Mouse (Mus musculus) liver, embryonic 15.5 days (tissue): ENCODE measurements around the gene Gsg1. TPM values are rescaled to one million over a fixed set of nuclear protein-coding genes. Genes with fewer than 3 reads are reported as not detected.

Experiments
- ATAC-seq: fragments of 200-750 bp; cut with Nextera tagmentation; 2 replicates; pipeline ENCODE4 v1.8.0; 2017; ENCODE audit warnings: moderate number of reproducible peaks, mild to moderate bottlenecking, moderate library complexity; ENCODE audit not compliant: insufficient read depth
- H3K27ac ChIP-seq: fragments of 300-500 bp; sonication (generic); replicated peaks from 2 replicates; pipeline ENCODE4 v1.5.1; 2015; ENCODE audit warnings: mild to moderate bottlenecking, inconsistent platforms
- H3K27me3 ChIP-seq: fragments of 300-500 bp; sonication (generic); 2 replicates; pipeline ENCODE4 v1.6.1; 2015; ENCODE audit warnings: mild to moderate bottlenecking, inconsistent platforms
- H3K36me3 ChIP-seq: fragments of 300-500 bp; sonication (generic); replicated peaks from 2 replicates; pipeline ENCODE4 v1.6.1; 2015; ENCODE audit warnings: moderate library complexity, mild to moderate bottlenecking, inconsistent platforms
- H3K4me1 ChIP-seq: fragments of 300-500 bp; sonication (generic); replicated peaks from 2 replicates; pipeline ENCODE4 v1.6.1; 2015; ENCODE audit warnings: inconsistent platforms
- H3K4me2 ChIP-seq: fragments of 300-500 bp; sonication (generic); 2 replicates; pipeline ENCODE4 v1.6.1; 2015; ENCODE audit warnings: moderate library complexity, mild to moderate bottlenecking, inconsistent platforms
- H3K4me3 ChIP-seq: fragments of 300-500 bp; sonication (generic); replicated peaks from 2 replicates; pipeline ENCODE4 v1.5.1; 2015; ENCODE audit warnings: mild to moderate bottlenecking, inconsistent platforms
- H3K9ac ChIP-seq: fragments of 300-500 bp; sonication (generic); 2 replicates; pipeline ENCODE4 v1.6.1; 2015; ENCODE audit warnings: moderate library complexity, mild to moderate bottlenecking, inconsistent platforms
- H3K9me3 ChIP-seq: fragments of 300-500 bp; sonication (generic); replicated peaks from 2 replicates; pipeline ENCODE4 v1.6.1; 2016; ENCODE audit warnings: inconsistent platforms
- WGBS: fragments of 180-500 bp; shearing (Covaris S2); methylation state at CpG from one replicate; pipeline ENCODE4 v1.1.7; 2015; ENCODE audit warnings: mixed read lengths; ENCODE audit not compliant: insufficient replicate concordance; 5-methylcytosine and 5-hydroxymethylcytosine counted together
- polyA plus RNA-seq: library from polyadenylated mRNA; unstranded; fragments of >200 nt; fragmentation: Nextera tagmentation; extraction: Ambion mirVana; gene quantifications from 2 replicates; pipeline ENCODE4 v1.2.1, GENCODE M21; 2015

Gsg1 gene
- polyA plus RNA-seq, 1 experiment from 2014 or later, result 0.16 TPM

DNA sequence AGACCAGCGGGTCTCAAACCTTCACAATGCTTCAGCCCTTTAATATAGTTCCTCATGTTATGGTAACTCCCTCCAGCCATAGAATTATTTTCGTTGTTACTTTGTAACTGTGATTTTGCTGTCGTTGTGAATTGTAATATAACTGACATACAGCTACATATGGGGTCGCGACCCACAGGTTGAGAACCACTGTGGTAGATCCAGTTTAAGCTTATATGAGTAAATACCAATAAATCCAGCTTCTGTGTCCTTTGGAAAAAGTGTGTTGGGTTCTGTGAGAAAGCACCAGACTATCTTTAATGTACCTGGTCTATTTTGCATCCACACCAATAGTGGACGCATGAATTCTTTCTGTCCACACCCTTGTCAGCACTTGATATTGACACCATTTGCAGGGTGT, 24.2 kb upstream of the Gsg1 start:
- no peak for ATAC-seq
- Histone ChIP-seq H3K9ac (no peak overlapping the region), H3K4me2 (no peak overlapping the region), H3K4me1 (no peaks in the 10 kb centered on the region), H3K27me3 (no peaks in the 10 kb centered on the region), H3K36me3 (no peaks in the 10 kb centered on the region), H3K27ac (no peak overlapping the region), H3K4me3 (no peak overlapping the region), H3K9me3 (no peaks in the 10 kb centered on the region)
- WGBS, result 58% methylated on average over 6 of the region's 6 CpGs

DNA sequence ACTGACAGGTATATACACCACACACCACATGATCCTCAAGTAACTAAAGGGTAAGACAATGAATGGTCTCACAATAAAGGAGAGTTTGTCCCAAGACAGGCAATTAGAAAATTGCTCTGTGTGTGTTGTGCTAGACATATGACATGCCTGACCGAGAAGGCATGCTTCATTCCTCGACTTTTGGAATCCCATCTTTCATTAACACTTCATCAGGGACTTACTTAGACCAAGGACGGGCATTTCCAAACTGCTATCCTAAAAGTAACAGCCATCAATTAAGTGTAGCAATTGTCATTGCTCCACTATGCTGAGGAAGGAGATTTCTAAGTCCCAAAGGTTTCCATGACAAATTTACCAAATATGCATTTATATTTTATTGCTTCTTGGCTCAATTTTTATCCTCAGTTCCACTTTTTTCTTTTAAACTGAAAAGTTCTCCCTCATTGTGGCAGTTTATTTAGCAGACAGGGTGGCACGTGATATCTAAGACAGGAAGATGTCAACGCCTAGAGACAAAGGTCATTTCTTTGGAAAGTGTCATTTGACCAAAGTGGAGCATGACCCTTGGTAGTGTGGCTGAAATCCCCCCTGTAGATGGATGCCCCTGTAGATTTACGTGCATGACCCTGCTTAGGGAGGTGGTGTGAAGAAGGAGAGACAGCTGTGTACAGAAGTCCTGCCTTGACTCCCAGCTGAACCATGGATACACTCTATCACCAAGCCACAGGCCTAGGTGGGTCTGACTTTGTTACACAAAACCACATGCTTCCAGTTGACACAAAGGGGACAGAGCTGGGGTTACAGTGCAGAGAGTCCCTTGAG, 22.5 kb upstream of the Gsg1 start:
- no peak overlapping the region for H3K27ac ChIP-seq
- H3K9me3 ChIP-seq, result no peaks in the 10 kb centered on the region
- no peaks in the 10 kb centered on the region for H3K4me1 ChIP-seq
- H3K9ac ChIP-seq, result no peak overlapping the region
- no peak for ATAC-seq
- H3K36me3 ChIP-seq, result no peaks in the 10 kb centered on the region
- H3K4me2 ChIP-seq, result no peak overlapping the region
- WGBS, result 48% methylated on average over 6 of the region's 6 CpGs
- H3K4me3 ChIP-seq, result no peak overlapping the region
- H3K27me3 ChIP-seq, result no peaks in the 10 kb centered on the region

DNA sequence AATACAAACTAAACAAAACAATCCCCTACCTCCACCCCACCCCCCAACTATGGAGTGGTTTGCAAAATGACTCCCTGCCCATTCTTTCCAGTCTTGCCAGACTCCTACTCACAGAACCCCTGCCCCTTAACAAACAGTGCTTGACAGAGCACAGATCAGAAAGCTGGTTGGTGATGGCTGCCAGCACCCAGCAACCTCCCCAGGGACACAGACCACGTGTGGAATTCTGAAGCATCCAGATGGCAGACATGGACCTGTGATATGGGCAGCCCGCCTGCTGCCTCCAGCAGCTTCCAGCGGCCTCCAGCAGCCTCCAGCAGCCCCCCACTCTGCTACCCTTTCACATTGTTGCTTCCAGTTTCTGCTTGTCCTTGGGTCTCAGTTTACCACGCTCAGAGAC, 21.1 kb upstream of the Gsg1 start:
- Histone ChIP-seq H3K27me3 (no peaks in the 10 kb centered on the region; the same call in 1 of the 2 replicates), H3K36me3 (no peaks in the 10 kb centered on the region), H3K4me3 (no peak overlapping the region), H3K9me3 (no peaks in the 10 kb centered on the region), H3K9ac (no peak overlapping the region), H3K4me2 (no peak overlapping the region), H3K27ac (no peak overlapping the region), H3K4me1 (no peaks in the 10 kb centered on the region)
- WGBS, result 59% methylated on average over 4 of the region's 4 CpGs
- no peak for ATAC-seq

DNA sequence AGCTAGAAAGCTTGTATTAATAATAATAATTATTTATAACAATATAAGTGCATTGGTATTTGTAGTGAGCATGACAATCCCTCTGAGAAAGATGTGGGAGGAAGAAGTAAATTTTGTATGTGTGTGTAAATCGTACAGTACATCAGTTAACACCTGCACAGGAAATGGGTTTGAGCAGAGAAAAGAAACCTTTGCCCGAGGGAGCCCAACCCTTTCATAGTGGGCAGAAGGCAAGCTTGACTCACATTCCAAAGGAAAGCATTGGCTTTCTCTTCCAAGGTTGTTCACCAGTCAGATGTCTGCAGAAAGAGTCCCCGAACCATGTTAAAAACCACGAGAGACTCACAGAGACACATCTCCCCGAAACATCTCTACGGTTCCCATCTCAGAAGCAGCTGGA, 18.9 kb upstream of the Gsg1 start:
- no peak for ATAC-seq
- Histone ChIP-seq H3K27me3 (no peaks in the 10 kb centered on the region; the same call in 1 of the 2 replicates), H3K27ac (no peak overlapping the region), H3K4me1 (no peaks in the 10 kb centered on the region), H3K9me3 (no peaks in the 10 kb centered on the region), H3K36me3 (no peaks in the 10 kb centered on the region), H3K4me2 (no peak overlapping the region), H3K9ac (no peak overlapping the region), H3K4me3 (no peak overlapping the region)
- WGBS, result 50% methylated on average over 6 of the region's 6 CpGs

DNA sequence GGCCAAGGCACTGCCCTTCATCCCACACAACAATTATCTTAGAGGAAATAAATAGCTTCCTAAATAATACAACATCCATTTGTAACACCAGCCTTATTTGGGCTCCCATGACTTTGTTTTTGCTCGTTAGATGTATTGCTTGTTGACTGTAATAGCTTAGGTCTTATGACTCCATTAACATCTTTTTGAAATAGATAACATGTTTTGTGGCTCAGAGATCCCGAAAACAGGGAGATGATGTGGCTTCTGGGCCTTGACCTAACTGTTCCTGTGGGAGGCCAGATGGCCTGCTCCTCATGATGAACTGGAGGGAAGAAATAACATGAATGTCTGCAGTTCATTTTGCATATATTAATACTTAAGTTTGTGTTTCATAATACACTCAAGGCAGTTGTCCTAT, 17.6 kb upstream of the Gsg1 start:
- Histone ChIP-seq H3K4me3 (no peak overlapping the region), H3K9ac (no peak overlapping the region), H3K27ac (no peak overlapping the region), H3K36me3 (no peaks in the 10 kb centered on the region), H3K9me3 (no peaks in the 10 kb centered on the region), H3K4me2 (no peak overlapping the region), H3K4me1 (no peaks in the 10 kb centered on the region), H3K27me3 (no peaks in the 10 kb centered on the region; the same call in 1 of the 2 replicates)
- no peak for ATAC-seq
- WGBS, result 34% methylated on average over 2 of the region's 2 CpGs

DNA sequence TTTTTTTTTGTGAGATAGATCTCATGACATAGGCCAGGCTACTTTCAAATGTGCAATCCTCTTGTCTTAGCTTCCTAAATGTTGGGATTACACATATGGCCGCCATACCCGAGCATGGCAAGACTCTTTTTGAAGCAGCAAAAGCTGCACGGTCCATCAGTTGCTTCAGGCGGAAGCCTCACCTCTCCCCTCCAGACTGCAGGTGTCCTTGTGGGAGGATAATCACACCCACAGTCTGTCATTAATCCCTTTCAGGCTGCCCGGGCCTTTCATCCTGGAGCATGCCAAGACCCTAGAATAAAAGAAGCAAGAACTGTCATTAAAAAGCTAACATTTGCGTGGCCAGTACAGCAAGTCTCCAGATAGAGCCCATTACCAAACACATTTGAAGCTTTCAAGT, 15.5 kb upstream of the Gsg1 start:
- H3K27me3 ChIP-seq, result no peaks in the 10 kb centered on the region; the same call in 1 of the 2 replicates
- H3K36me3 ChIP-seq, result no peaks in the 10 kb centered on the region
- H3K4me3 ChIP-seq, result no peak overlapping the region
- 57% methylated on average over 6 of the region's 6 CpGs for WGBS
- H3K27ac ChIP-seq, result no peak overlapping the region
- no peak overlapping the region for H3K4me2 ChIP-seq
- no peak for ATAC-seq
- H3K4me1 ChIP-seq, result no peaks in the 10 kb centered on the region
- no peak overlapping the region for H3K9ac ChIP-seq
- H3K9me3 ChIP-seq, result no peaks in the 10 kb centered on the region

DNA sequence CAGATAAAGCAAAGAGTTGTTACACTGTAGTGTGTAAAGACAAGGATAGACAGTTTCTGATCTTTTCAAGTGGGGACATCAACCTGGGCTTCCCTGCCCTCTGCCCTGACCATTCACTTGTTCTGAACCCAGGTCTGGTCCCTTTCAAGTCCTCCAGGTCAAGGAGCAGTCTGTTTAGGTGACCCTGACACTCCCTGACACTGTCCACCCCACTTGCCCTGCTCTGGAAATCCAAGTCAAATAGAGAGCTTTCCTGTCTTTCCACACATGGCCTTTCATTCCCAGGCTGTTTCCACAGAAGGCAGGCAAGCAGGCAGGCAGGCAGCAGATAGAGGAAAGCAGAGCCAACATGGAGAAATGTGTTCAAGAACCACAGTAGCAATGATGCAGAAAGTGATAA, 14.2 kb upstream of the Gsg1 start:
- no peak overlapping the region for H3K9ac ChIP-seq
- H3K9me3 ChIP-seq, result no peaks in the 10 kb centered on the region
- no peaks in the 10 kb centered on the region for H3K4me1 ChIP-seq
- H3K27ac ChIP-seq, result no peak overlapping the region
- H3K4me3 ChIP-seq, result no peak overlapping the region
- no peak for ATAC-seq
- H3K27me3 ChIP-seq, result no peaks in the 10 kb centered on the region; the same call in 1 of the 2 replicates
- H3K36me3 ChIP-seq, result no peaks in the 10 kb centered on the region
- no peak overlapping the region for H3K4me2 ChIP-seq

DNA sequence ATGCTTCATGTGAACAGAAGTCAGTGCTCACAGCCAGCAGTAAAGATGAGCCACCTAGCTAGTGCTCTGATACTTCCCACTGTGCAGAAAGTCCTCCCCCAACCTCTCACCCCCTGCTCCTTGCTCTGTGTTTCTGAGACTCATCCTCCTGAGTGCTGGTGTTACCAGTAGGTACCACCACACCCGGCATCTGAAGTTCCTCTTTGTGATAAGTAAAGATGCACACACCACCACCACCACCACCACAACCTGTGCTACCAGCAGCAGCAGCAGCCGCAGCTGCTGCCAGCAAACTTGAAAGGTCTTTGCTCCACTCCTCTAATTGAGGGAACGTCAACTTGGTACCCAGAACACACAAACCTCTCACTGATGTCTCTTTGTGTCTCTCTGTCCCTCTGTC, 13.1 kb upstream of the Gsg1 start:
- no peak for ATAC-seq
- H3K4me2 ChIP-seq, result no peak overlapping the region
- no peaks in the 10 kb centered on the region; the same call in 1 of the 2 replicates for H3K27me3 ChIP-seq
- H3K9ac ChIP-seq, result no peak overlapping the region
- no peaks in the 10 kb centered on the region for H3K9me3 ChIP-seq
- H3K4me1 ChIP-seq, result no peaks in the 10 kb centered on the region
- WGBS, result 43% methylated on average over 3 of the region's 3 CpGs
- H3K36me3 ChIP-seq, result no peaks in the 10 kb centered on the region
- H3K4me3 ChIP-seq, result no peak overlapping the region
- no peak overlapping the region for H3K27ac ChIP-seq

DNA sequence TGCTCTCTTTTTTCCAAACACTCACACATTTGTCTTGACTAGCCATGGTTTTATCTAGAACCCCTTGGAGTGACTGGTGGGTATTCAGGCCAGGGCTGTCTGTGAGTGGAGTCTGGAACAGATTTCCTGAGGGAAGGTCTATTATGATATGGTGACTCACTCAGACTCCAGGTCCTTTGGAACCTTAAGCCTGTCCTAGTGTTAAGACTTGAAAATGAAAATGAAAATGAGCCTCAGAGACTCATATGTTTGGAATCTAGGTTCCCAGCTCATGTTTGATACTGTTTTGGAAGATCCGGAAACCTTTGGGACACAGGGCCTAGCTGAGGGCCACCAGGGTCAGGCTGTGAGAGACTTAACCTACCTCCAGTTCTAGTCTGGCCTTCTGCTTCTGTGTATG, 11.9 kb upstream of the Gsg1 start:
- H3K9me3 ChIP-seq, result no peaks in the 10 kb centered on the region
- no peak overlapping the region for H3K9ac ChIP-seq
- no peaks in the 10 kb centered on the region for H3K36me3 ChIP-seq
- no peaks in the 10 kb centered on the region for H3K27me3 ChIP-seq
- no peak overlapping the region for H3K27ac ChIP-seq
- no peaks in the 10 kb centered on the region for H3K4me1 ChIP-seq
- H3K4me3 ChIP-seq, result no peak overlapping the region
- no peak overlapping the region for H3K4me2 ChIP-seq
- no peak for ATAC-seq
- 74% methylated on average over 1 of the region's 1 CpGs for WGBS

DNA sequence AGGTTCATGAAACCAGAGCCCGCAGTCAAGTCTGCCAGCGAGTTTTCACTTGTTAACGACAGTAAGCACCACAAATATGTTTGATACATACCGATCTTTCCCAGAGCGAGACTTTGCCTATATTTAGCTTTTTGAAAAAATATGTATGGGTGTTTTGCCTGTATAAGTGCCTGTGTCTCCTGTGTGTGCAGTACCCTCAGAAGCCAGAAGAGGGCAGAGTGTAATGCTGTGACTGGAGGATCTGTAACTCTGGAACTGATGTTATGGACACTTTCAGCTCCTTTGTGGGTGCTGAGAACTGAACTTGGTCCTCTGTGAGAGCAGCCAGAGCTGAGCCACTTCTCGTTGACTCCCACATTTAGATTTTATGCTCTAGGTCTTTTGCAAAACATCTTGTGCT, 10.0 kb upstream of the Gsg1 start:
- H3K36me3 ChIP-seq, result no peaks in the 10 kb centered on the region
- no peak overlapping the region for H3K27ac ChIP-seq
- H3K4me1 ChIP-seq, result no peaks in the 10 kb centered on the region
- H3K27me3 ChIP-seq, result no peaks in the 10 kb centered on the region
- no peaks in the 10 kb centered on the region for H3K9me3 ChIP-seq
- ATAC-seq, result no peak
- H3K9ac ChIP-seq, result no peak overlapping the region
- H3K4me3 ChIP-seq, result no peak overlapping the region
- no peak overlapping the region for H3K4me2 ChIP-seq
- 82% methylated on average over 6 of the region's 6 CpGs for WGBS

DNA sequence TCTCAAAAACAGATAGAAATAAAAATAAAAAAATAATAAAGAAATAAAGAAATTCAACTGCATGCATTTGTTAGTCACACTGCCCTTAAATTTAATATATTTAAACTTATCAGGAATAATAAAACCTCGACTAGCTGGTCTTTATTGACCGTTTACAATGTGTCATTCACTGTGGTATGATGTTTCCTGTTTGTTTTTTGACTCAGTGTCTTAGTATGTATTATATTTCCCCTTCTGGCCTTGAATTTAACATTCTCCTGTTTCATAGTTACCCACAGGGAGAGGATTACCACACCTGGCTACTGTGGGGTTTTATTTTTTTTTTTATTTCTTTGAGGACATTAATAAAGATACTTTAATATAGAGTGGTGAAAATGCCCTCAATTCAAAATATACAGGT, 8.4 kb upstream of the Gsg1 start:
- no peaks in the 10 kb centered on the region for H3K36me3 ChIP-seq
- no peak overlapping the region for H3K4me3 ChIP-seq
- no peaks in the 10 kb centered on the region for H3K27me3 ChIP-seq
- no peaks in the 10 kb centered on the region for H3K4me1 ChIP-seq
- H3K4me2 ChIP-seq, result no peak overlapping the region
- no peak overlapping the region for H3K9ac ChIP-seq
- no peak for ATAC-seq
- H3K27ac ChIP-seq, result no peak overlapping the region
- H3K9me3 ChIP-seq, result no peaks in the 10 kb centered on the region
- 36% methylated on average over 2 of the region's 2 CpGs for WGBS

DNA sequence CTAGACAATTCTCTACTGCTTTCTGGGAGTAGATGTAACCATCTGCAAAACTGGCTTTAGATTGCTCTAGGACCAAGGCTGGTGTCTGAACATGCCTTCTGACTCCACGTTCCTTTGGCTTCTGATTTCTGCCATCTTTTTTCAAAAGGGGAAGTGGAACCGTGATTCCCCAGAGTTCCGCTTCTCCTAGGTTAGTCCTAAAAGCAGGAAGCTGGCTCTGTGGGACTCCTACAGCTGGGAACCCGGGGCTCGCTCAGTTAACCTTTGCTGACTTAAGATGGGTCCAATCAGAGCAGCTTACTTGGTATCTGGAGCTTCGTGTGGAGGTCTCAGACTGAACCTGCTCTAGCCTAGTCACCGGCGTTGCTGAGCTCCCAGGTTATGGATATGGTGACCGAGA, 7.0 kb upstream of the Gsg1 start:
- H3K4me1 ChIP-seq, result no peaks in the 10 kb centered on the region
- 68% methylated on average over 9 of the region's 9 CpGs for WGBS

More for the DNA sequence above, 7.0 kb upstream of the Gsg1 start:
- Histone ChIP-seq H3K4me2 (no peak overlapping the region), H3K4me3 (no peak overlapping the region), H3K9ac (no peak overlapping the region), H3K27me3 (no peaks in the 10 kb centered on the region), H3K36me3 (no peaks in the 10 kb centered on the region), H3K9me3 (no peaks in the 10 kb centered on the region), H3K27ac (no peak overlapping the region)
- no peak for ATAC-seq
